Mouse (Mus musculus) liver, postnatal 0 days (tissue): Measurements from ENCODE around the gene Tchhl1. TPM values are rescaled to one million over a fixed set of nuclear protein-coding genes. Genes with fewer than 3 reads are reported as not detected.

Source experiments
- ATAC-seq: fragments of 200-750 bp; cut with Nextera tagmentation; 2 replicates; pipeline ENCODE4 v1.8.0; 2017; ENCODE audit warnings: mild to moderate bottlenecking, moderate library complexity
- DNase-seq: peaks from one replicate; pipeline ENCODE4 v3.0.0-alpha.2; 2016
- H3K27ac ChIP-seq: fragments of 300-500 bp; sonication (generic); 2 replicates; pipeline ENCODE4 v1.5.1; 2014; ENCODE audit warnings: antibody characterized with exemption, moderate library complexity, mild to moderate bottlenecking, low read depth
- H3K27me3 ChIP-seq: fragments of 300-500 bp; sonication (generic); 2 replicates; pipeline ENCODE4 v1.6.1; 2014; ENCODE audit warnings: low read length, control low read depth, mixed read lengths; ENCODE audit not compliant: insufficient read depth
- H3K36me3 ChIP-seq: fragments of 300-500 bp; sonication (generic); replicated peaks from 2 replicates; pipeline ENCODE4 v1.6.1; 2014; ENCODE audit warnings: mild to moderate bottlenecking, control low read depth, low read length, moderate library complexity, mixed read lengths; ENCODE audit not compliant: insufficient read depth
- H3K4me1 ChIP-seq: fragments of 300-500 bp; sonication (generic); 2 replicates; pipeline ENCODE4 v1.6.1; 2014; ENCODE audit warnings: antibody characterized with exemption, mild to moderate bottlenecking, control low read depth; ENCODE audit not compliant: insufficient read depth
- H3K4me2 ChIP-seq: fragments of 300-500 bp; sonication (generic); 2 replicates; pipeline ENCODE4 v1.6.1; 2014; ENCODE audit warnings: low read depth, mild to moderate bottlenecking, low read length, moderate library complexity, mixed read lengths
- H3K4me3 ChIP-seq: fragments of 300-500 bp; sonication (generic); 2 replicates; pipeline ENCODE4 v1.5.1; 2014; ENCODE audit warnings: low read depth, low read length
- H3K9ac ChIP-seq: fragments of 300-500 bp; sonication (generic); replicated peaks from 2 replicates; pipeline ENCODE4 v1.6.1; 2014; ENCODE audit warnings: mild to moderate bottlenecking, moderate library complexity
- H3K9me3 ChIP-seq: fragments of 300-500 bp; sonication (generic); 2 replicates; pipeline ENCODE4 v1.6.1; 2016; ENCODE audit warnings: mild to moderate bottlenecking, control low read depth, low read length, mixed read lengths
- CTCF ChIP-seq: sonication (generic); IDR thresholded peaks from 2 replicates; pipeline ENCODE4 v1.5.1; 2016; ENCODE audit warnings: antibody characterized with exemption, low read depth
- EP300 ChIP-seq: IDR thresholded peaks from 2 replicates; pipeline ENCODE4 v1.6.1; 2016; ENCODE audit warnings: antibody characterized with exemption, low read depth, mild to moderate bottlenecking
- WGBS: fragments of 180-500 bp; shearing (Covaris S2); extraction: QIAGEN DNeasy Blood & Tissue Kit; methylation state at CpG from one replicate; pipeline ENCODE4 v1.1.7; 2014; ENCODE audit not compliant: insufficient replicate concordance; 5-methylcytosine and 5-hydroxymethylcytosine counted together
- polyA plus RNA-seq: library from polyadenylated mRNA; unstranded; fragments of >200 nt; fragmentation: Nextera tagmentation; extraction: Ambion mirVana; gene quantifications from 2 replicates; pipeline ENCODE4 v1.2.1, GENCODE M21; 2015

The Tchhl1 gene
- polyA plus RNA-seq, 1 experiment from 2014 or later: not detected

DNA sequence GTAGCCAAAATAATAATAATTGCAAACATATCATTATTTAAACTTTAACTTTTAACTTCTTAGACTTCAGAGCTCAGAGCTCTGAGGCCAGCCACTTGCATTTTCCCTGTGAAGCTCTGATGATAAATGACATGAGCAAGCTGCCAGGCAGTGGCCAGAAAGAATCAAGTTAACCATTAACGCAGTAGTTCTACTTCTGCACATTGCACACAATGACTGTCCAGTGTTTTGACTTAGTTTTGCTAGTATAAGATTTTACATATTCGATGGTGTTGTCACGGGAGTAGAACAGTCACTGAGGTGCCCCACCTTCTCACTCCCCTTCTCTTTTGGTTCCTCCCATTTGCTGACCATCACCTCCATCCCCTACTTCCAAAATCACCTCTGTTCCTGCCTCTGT is 28.6 kb downstream of the Tchhl1 start:
- no peaks in the 10 kb centered on the region for H3K36me3 ChIP-seq
- no peak for ATAC-seq

DNA sequence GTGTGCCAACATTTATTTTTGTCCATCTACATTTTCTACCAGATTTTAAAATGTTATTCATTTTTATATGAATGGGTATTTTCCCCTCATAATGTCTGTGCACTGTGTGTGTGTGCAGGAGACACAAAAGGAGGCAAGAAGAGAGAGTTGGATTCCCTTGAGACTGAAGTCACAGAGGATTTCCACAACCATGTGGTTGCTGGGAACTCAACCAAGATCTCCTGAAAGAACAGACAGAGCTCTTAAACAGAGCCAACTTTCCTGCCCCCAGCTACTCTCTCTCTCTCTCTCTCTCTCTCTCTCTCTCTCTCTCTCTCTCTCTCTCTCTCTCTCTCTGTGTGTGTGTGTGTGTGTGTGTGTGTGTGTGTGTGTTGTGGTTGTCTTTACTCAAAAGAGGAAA is 30.6 kb downstream of the Tchhl1 start:
- H3K27me3 ChIP-seq: no peaks in the 10 kb centered on the region
- TF ChIP-seq EP300 (no peak), CTCF (no peak)
- H3K4me3 ChIP-seq: no peak overlapping the region
- H3K36me3 ChIP-seq: no peaks in the 10 kb centered on the region
- ATAC-seq (no peak), DNase-seq (no peak)
- no peak overlapping the region for H3K27ac ChIP-seq
- H3K9me3 ChIP-seq: no peaks in the 10 kb centered on the region
- no peaks in the 10 kb centered on the region for H3K4me1 ChIP-seq
- H3K9ac ChIP-seq: no peak overlapping the region
- H3K4me2 ChIP-seq: no peak overlapping the region

More for the DNA sequence above, 28.6 kb downstream of the Tchhl1 start:
- no peaks in the 10 kb centered on the region for H3K27me3 ChIP-seq
- 62% methylated on average over 3 of the region's 3 CpGs for WGBS
- H3K4me1 ChIP-seq: no peaks in the 10 kb centered on the region
- H3K9ac ChIP-seq: no peak overlapping the region
- no peak for DNase-seq
- H3K9me3 ChIP-seq: no peaks in the 10 kb centered on the region
- H3K4me2 ChIP-seq: no peak overlapping the region
- H3K4me3 ChIP-seq: no peak overlapping the region
- TF ChIP-seq CTCF (no peak), EP300 (no peak)
- H3K27ac ChIP-seq: no peak overlapping the region

DNA sequence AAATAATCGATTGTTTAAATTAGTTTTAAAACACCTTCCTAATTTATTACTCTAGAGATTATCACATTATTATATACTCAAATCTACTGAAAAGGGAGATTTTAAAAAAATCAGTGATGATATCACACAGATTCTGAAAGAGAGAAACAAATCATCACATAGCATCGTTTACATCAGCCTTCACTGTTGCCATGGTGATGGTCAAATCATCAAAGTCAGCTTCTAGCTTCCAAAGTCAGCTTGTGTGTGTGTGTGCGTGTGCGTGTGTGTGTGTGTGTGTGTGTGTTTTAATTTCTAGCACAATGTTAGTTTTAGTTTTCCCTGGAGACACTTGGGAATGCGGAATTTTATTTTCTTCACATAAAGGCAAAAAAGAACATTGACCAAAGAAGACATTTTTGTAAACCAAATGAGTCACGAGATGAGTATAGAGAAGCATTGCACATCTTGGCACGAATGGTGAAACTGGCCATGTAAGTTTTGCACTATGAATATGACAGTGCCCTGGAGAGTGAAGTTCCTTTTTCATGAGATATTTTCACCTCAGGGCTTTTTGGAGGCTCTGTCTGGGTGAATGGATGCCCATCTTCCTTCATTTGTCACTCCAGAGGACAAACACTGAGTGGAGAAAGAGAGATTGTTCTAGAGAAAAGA is 36.1 kb downstream of the Tchhl1 start:
- TF ChIP-seq CTCF: no peak
- no peak for TF ChIP-seq EP300
- no peaks in the 10 kb centered on the region for H3K9me3 ChIP-seq
- no peak overlapping the region for H3K4me2 ChIP-seq
- WGBS: 76% methylated on average over 7 of the region's 7 CpGs
- H3K27ac ChIP-seq: no peak overlapping the region
- no peaks in the 10 kb centered on the region for H3K27me3 ChIP-seq
- no peak for ATAC-seq
- no peak overlapping the region for H3K9ac ChIP-seq
- DNase-seq: no peak
- H3K36me3 ChIP-seq: no peaks in the 10 kb centered on the region
- no peak overlapping the region for H3K4me3 ChIP-seq
- no peaks in the 10 kb centered on the region for H3K4me1 ChIP-seq

DNA sequence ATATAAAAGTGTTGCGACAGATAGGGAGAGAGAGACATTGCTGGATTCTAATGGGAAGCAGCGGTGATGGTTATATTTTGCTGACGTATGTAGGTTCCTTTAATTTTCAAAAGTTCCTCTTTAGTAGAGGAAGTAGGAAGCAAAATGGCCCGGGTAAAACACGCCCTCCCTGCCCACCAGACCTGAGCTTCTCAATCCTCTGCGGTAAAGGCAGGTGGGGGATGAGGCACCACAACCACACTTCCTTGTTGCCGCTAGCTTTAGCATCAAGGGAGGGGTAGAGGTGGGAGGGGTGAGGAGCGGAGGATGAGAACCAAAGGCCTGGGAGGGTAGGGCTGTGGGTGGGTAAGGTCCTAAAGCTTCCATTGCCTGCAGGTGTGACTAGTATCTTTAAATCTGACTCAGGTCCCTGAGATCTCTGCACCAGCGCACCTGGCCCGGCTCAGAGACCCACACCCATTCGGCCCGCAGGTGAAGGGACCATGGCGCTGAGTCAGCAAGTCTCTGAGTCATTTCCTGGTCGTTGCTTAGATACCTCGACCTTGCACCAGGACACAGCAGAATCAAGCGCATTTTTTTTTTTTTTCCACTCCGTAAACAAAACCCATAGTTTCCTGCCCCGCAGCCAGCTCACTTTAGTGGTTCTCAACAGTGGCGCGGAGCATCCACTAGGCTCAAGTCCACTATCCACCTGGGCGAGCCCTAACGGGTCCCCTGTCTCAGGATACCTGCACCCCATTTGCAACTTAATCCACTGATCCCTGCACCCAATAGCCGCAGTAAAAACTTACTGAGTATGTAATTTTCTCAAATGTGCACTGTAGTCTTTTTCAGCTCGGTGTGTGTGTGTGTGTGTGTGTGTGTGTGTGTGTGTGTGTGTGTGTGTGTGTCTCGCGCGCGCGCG is 37.7 kb downstream of the Tchhl1 start:
- DNase-seq: peak; percentile 64
- Histone ChIP-seq H3K27ac (peak overlapping the region; percentile 60), H3K27me3 (no peaks in the 10 kb centered on the region), H3K9ac (no peak overlapping the region), H3K4me3 (0 out of 2 replicates have a peak overlapping the region, but pooled peaks have one; percentile 10), H3K9me3 (no peaks in the 10 kb centered on the region), H3K4me1 (no peaks in the 10 kb centered on the region), H3K36me3 (no peaks in the 10 kb centered on the region), H3K4me2 (peak overlapping the region; percentile 38)
- peak; percentile 84 for ATAC-seq
- TF ChIP-seq EP300: 0 out of 2 replicates have a peak, but pooled peaks have one; percentile 17
- TF ChIP-seq CTCF: no peak
- 25% methylated on average over 30 of the region's 30 CpGs for WGBS

DNA sequence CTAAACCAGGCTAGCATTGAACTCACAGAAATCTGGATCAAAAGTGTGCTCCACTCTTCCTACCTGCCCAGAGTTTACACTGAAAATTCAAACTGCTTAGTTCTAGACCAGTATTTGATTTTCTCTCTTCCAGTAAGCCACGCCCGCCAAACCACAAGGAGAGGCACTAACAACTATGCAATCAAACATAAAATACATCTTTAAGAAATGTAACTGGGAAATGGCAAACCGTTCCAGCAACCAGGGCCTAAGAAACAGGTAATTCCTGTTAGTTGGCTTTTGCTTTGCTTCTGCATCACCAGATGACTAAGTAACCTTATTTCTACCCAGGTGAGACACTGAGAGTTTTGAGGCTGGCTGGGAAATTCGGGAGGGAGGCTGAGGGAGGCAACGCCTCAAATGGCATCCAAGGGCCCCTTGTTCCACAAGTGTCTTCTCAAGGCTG is 38.3 kb downstream of the Tchhl1 start:
- Histone ChIP-seq H3K4me2 (peak overlapping the region; percentile 38; the same call in 1 of the 2 replicates), H3K4me3 (no peak overlapping the region), H3K9ac (no peak overlapping the region), H3K9me3 (no peaks in the 10 kb centered on the region), H3K27ac (0 out of 2 replicates have a peak overlapping the region, but pooled peaks have one; percentile 60), H3K27me3 (no peaks in the 10 kb centered on the region), H3K4me1 (no peaks in the 10 kb centered on the region), H3K36me3 (no peaks in the 10 kb centered on the region)
- TF ChIP-seq CTCF: no peak
- no peak for TF ChIP-seq EP300
- WGBS: 62% methylated on average over 5 of the region's 5 CpGs
- ATAC-seq (no peak), DNase-seq (no peak)

DNA sequence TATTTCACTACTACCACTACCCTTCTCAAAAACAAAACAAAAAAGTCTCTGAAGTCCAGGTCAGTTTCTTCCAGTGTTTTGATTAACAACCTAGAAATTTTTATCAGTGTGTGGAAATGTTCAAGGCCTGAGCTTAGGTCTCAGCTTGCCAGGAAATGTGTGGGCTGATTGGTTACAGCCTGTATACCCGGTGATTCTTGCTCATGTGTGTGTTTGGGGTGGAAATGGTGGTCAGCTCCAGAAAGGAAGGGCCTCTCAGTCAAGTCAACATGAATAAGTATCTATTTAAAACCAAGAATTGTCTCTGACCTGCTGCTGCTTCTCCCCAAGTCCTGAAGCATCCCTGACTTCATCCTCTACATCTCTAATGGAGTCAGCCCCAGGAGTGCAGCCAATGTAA is 40.7 kb downstream of the Tchhl1 start:
- 23% methylated on average over 1 of the region's 1 CpGs for WGBS
- Histone ChIP-seq H3K4me2 (no peak overlapping the region), H3K9me3 (no peaks in the 10 kb centered on the region), H3K36me3 (no peaks in the 10 kb centered on the region), H3K4me3 (no peak overlapping the region), H3K27ac (no peak overlapping the region), H3K4me1 (no peaks in the 10 kb centered on the region), H3K27me3 (no peaks in the 10 kb centered on the region), H3K9ac (no peak overlapping the region)
- no peak for TF ChIP-seq CTCF
- no peak for TF ChIP-seq EP300
- no peak for ATAC-seq
- no peak for DNase-seq
